Mouse (Mus musculus) hindbrain, embryonic 12.5 days (tissue): ENCODE measurements at regions not wholly inside any gene's neighbourhood (a gene's known extent, or its start where the extent isn't known, plus 50 kb on each side); places are given as distances from the start of the nearest gene placed in this dataset.

Source experiments
- ATAC-seq: fragments of 200-750 bp; cut with Nextera tagmentation; 2 replicates; pipeline ENCODE4 v1.8.0; 2017; ENCODE audit warnings: moderate TSS enrichment; ENCODE audit not compliant: low FRiP score
- H3K27ac ChIP-seq: fragments of 300-500 bp; sonication (generic); 2 replicates; pipeline ENCODE4 v1.5.1; 2016; ENCODE audit warnings: mild to moderate bottlenecking
- H3K27me3 ChIP-seq: fragments of 300-500 bp; sonication (generic); 2 replicates; pipeline ENCODE4 v1.6.1; 2016; ENCODE audit warnings: mild to moderate bottlenecking
- H3K36me3 ChIP-seq: fragments of 300-500 bp; sonication (generic); 2 replicates; pipeline ENCODE4 v1.6.1; 2016; ENCODE audit warnings: mild to moderate bottlenecking
- H3K4me1 ChIP-seq: fragments of 300-500 bp; sonication (generic); 2 replicates; pipeline ENCODE4 v1.6.1; 2016
- H3K4me2 ChIP-seq: fragments of 300-500 bp; sonication (generic); replicated peaks from 2 replicates; pipeline ENCODE4 v1.6.1; 2016; ENCODE audit warnings: mild to moderate bottlenecking
- H3K4me3 ChIP-seq: fragments of 300-500 bp; sonication (generic); 2 replicates; pipeline ENCODE4 v1.5.1; 2016; ENCODE audit warnings: mild to moderate bottlenecking
- H3K9ac ChIP-seq: fragments of 300-500 bp; sonication (generic); 2 replicates; pipeline ENCODE4 v1.6.1; 2016; ENCODE audit warnings: mild to moderate bottlenecking, moderate library complexity
- H3K9me3 ChIP-seq: fragments of 300-500 bp; sonication (generic); replicated peaks from 2 replicates; pipeline ENCODE4 v1.6.1; 2016; ENCODE audit warnings: mild to moderate bottlenecking
- WGBS: fragments of 180-500 bp; shearing (Covaris S2); methylation state at CpG from one replicate; pipeline ENCODE4 v1.1.7; 2016; 5-methylcytosine and 5-hydroxymethylcytosine counted together

GRCm38 (mm10) chr8:103023237-103023636 lies 237.8 kb upstream of the Cdh11 start:
- H3K4me2 ChIP-seq, result no peak overlapping the region
- no peak for ATAC-seq
- H3K36me3 ChIP-seq, result no peaks in the 10 kb centered on the region
- H3K4me3 ChIP-seq, result no peak overlapping the region
- H3K27me3 ChIP-seq, result no peaks in the 10 kb centered on the region
- H3K4me1 ChIP-seq, result no peaks in the 10 kb centered on the region
- WGBS, result 78% methylated on average over 1 of the region's 1 CpGs
- no peak overlapping the region for H3K9ac ChIP-seq
- no peaks in the 10 kb centered on the region for H3K9me3 ChIP-seq
- H3K27ac ChIP-seq, result no peak overlapping the region

GRCm38 (mm10) chr8:103031708-103032107 lies 246.3 kb upstream of the Cdh11 start:
- Histone ChIP-seq H3K4me1 (no peaks in the 10 kb centered on the region), H3K9me3 (no peaks in the 10 kb centered on the region), H3K9ac (no peak overlapping the region), H3K4me3 (no peak overlapping the region), H3K27ac (no peak overlapping the region), H3K27me3 (no peaks in the 10 kb centered on the region), H3K4me2 (no peak overlapping the region), H3K36me3 (no peaks in the 10 kb centered on the region)
- WGBS, result 72% methylated on average over 1 of the region's 1 CpGs
- ATAC-seq, result no peak

- no peaks in the 10 kb centered on the region for H3K36me3 ChIP-seq
- no peak overlapping the region for H3K4me3 ChIP-seq
- 89% methylated on average over 3 of the region's 3 CpGs for WGBS
- no peaks in the 10 kb centered on the region for H3K27me3 ChIP-seq
- H3K4me1 ChIP-seq, result no peaks in the 10 kb centered on the region
- H3K27ac ChIP-seq, result no peak overlapping the region
- H3K9me3 ChIP-seq, result no peaks in the 10 kb centered on the region
- ATAC-seq, result no peak
- H3K4me2 ChIP-seq, result no peak overlapping the region
- H3K9ac ChIP-seq, result no peak overlapping the region
These were observed 248.5 kb upstream of the Cdh11 start for GRCm38 (mm10) chr8:103033956-103034355.

GRCm38 (mm10) chr8:103072079-103072635 lies 286.7 kb upstream of the Cdh11 start:
- Histone ChIP-seq H3K9ac (no peak overlapping the region), H3K36me3 (no peaks in the 10 kb centered on the region), H3K4me3 (no peak overlapping the region), H3K9me3 (no peaks in the 10 kb centered on the region), H3K4me1 (peaks cover 8% of the 10 kb centered on the region; the same call in 1 of the 2 replicates), H3K27me3 (no peaks in the 10 kb centered on the region), H3K27ac (peak overlapping the region; percentile 55), H3K4me2 (no peak overlapping the region)
- WGBS, result 65% methylated on average over 5 of the region's 5 CpGs
- peak; percentile 75 for ATAC-seq

GRCm38 (mm10) chr8:103072646-103073045 lies 287.2 kb upstream of the Cdh11 start:
- no peaks in the 10 kb centered on the region for H3K27me3 ChIP-seq
- H3K9me3 ChIP-seq, result no peaks in the 10 kb centered on the region
- peak overlapping the region; percentile 55 for H3K27ac ChIP-seq
- no peak overlapping the region for H3K9ac ChIP-seq
- H3K36me3 ChIP-seq, result no peaks in the 10 kb centered on the region
- H3K4me1 ChIP-seq, result peaks cover 8% of the 10 kb centered on the region; the same call in 1 of the 2 replicates
- no peak overlapping the region for H3K4me3 ChIP-seq
- peak; percentile 75 for ATAC-seq
- WGBS, result 17% methylated on average over 1 of the region's 1 CpGs
- no peak overlapping the region for H3K4me2 ChIP-seq

- WGBS, result 52% methylated on average over 3 of the region's 3 CpGs
- no peak for ATAC-seq
These were observed 293.1 kb upstream of the Cdh11 start for GRCm38 (mm10) chr8:103078559-103078958.

GRCm38 (mm10) chr8:103086956-103087482 lies 301.6 kb upstream of the Cdh11 start:
- H3K27ac ChIP-seq, result no peak overlapping the region
- no peaks in the 10 kb centered on the region for H3K36me3 ChIP-seq
- H3K4me1 ChIP-seq, result no peaks in the 10 kb centered on the region; the same call in 1 of the 2 replicates
- H3K4me3 ChIP-seq, result no peak overlapping the region
- 71% methylated on average over 4 of the region's 4 CpGs for WGBS
- H3K27me3 ChIP-seq, result no peaks in the 10 kb centered on the region
- no peak overlapping the region for H3K4me2 ChIP-seq
- H3K9ac ChIP-seq, result no peak overlapping the region
- ATAC-seq, result no peak
- no peaks in the 10 kb centered on the region for H3K9me3 ChIP-seq

More at GRCm38 (mm10) chr8:103078559-103078958, 293.1 kb upstream of the Cdh11 start:
- Histone ChIP-seq H3K9me3 (no peaks in the 10 kb centered on the region), H3K27me3 (no peaks in the 10 kb centered on the region), H3K4me1 (no peaks in the 10 kb centered on the region), H3K9ac (no peak overlapping the region), H3K4me3 (no peak overlapping the region), H3K27ac (no peak overlapping the region), H3K4me2 (no peak overlapping the region), H3K36me3 (no peaks in the 10 kb centered on the region)

- no peak for ATAC-seq
- Histone ChIP-seq H3K27ac (no peak overlapping the region), H3K9ac (no peak overlapping the region), H3K36me3 (no peaks in the 10 kb centered on the region), H3K4me3 (no peak overlapping the region), H3K9me3 (no peaks in the 10 kb centered on the region), H3K4me2 (no peak overlapping the region), H3K27me3 (no peaks in the 10 kb centered on the region), H3K4me1 (no peaks in the 10 kb centered on the region; the same call in 1 of the 2 replicates)
- 78% methylated on average over 4 of the region's 4 CpGs for whole genome bisulfite sequencing
These were observed 311.2 kb upstream of the Cdh11 start for GRCm38 (mm10) chr8:103096496-103097092.

- ATAC-seq, result no peak
- 76% methylated on average over 7 of the region's 7 CpGs for WGBS
- H3K9ac ChIP-seq, result no peak overlapping the region
- no peaks in the 10 kb centered on the region for H3K36me3 ChIP-seq
- no peaks in the 10 kb centered on the region for H3K4me1 ChIP-seq
- no peaks in the 10 kb centered on the region for H3K9me3 ChIP-seq
- no peaks in the 10 kb centered on the region for H3K27me3 ChIP-seq
- no peak overlapping the region for H3K4me2 ChIP-seq
- H3K4me3 ChIP-seq, result no peak overlapping the region
- no peak overlapping the region for H3K27ac ChIP-seq
These were observed 340.1 kb upstream of the Cdh11 start for GRCm38 (mm10) chr8:103125581-103125980.

GRCm38 (mm10) chr8:103138136-103138535 lies 352.7 kb upstream of the Cdh11 start:
- no peak overlapping the region for H3K4me3 ChIP-seq
- no peaks in the 10 kb centered on the region for H3K27me3 ChIP-seq
- WGBS, result 79% methylated on average over 1 of the region's 1 CpGs
- no peak for ATAC-seq
- H3K4me2 ChIP-seq, result no peak overlapping the region
- H3K9ac ChIP-seq, result no peak overlapping the region
- H3K27ac ChIP-seq, result no peak overlapping the region
- no peaks in the 10 kb centered on the region for H3K9me3 ChIP-seq
- H3K36me3 ChIP-seq, result no peaks in the 10 kb centered on the region
- H3K4me1 ChIP-seq, result no peaks in the 10 kb centered on the region

GRCm38 (mm10) chr8:103144835-103145234 lies 359.4 kb upstream of the Cdh11 start:
- no peak for ATAC-seq
- peaks cover 10% of the 10 kb centered on the region for H3K4me1 ChIP-seq
- 72% methylated on average over 1 of the region's 1 CpGs for WGBS

GRCm38 (mm10) chr8:103148013-103148412 lies 362.6 kb upstream of the Cdh11 start:
- H3K4me1 ChIP-seq, result peaks cover 10% of the 10 kb centered on the region
- no peak overlapping the region for H3K27ac ChIP-seq
- H3K9ac ChIP-seq, result no peak overlapping the region
- no peak overlapping the region for H3K4me3 ChIP-seq
- 34% methylated on average over 4 of the region's 4 CpGs for WGBS
- no peak overlapping the region for H3K4me2 ChIP-seq
- H3K36me3 ChIP-seq, result no peaks in the 10 kb centered on the region
- H3K27me3 ChIP-seq, result no peaks in the 10 kb centered on the region
- ATAC-seq, result no peak
- H3K9me3 ChIP-seq, result no peaks in the 10 kb centered on the region

More at GRCm38 (mm10) chr8:103144835-103145234, 359.4 kb upstream of the Cdh11 start:
- no peak overlapping the region for H3K4me2 ChIP-seq
- no peaks in the 10 kb centered on the region for H3K36me3 ChIP-seq
- no peaks in the 10 kb centered on the region for H3K27me3 ChIP-seq
- no peaks in the 10 kb centered on the region for H3K9me3 ChIP-seq
- H3K27ac ChIP-seq, result no peak overlapping the region
- no peak overlapping the region for H3K9ac ChIP-seq
- no peak overlapping the region for H3K4me3 ChIP-seq

- Histone ChIP-seq H3K9me3 (no peaks in the 10 kb centered on the region), H3K9ac (no peak overlapping the region), H3K27me3 (no peaks in the 10 kb centered on the region), H3K4me2 (no peak overlapping the region), H3K27ac (no peak overlapping the region), H3K4me1 (peaks cover 10% of the 10 kb centered on the region), H3K36me3 (no peaks in the 10 kb centered on the region), H3K4me3 (no peak overlapping the region)
- 37% methylated on average over 10 of the region's 10 CpGs for WGBS
- ATAC-seq, result peak; percentile 43; the same call in 1 of the 2 replicates
These were observed 363.0 kb upstream of the Cdh11 start for GRCm38 (mm10) chr8:103148447-103148846.
